Mouse (Mus musculus): ENCODE measurements around the gene Hook2. TPM values are rescaled to one million over a fixed set of nuclear protein-coding genes. Genes with fewer than 3 reads are reported as not detected.

Hook2 gene
- total and polyA plus RNA-seq, 3 experiments = 7.1 to 24.7 (median 9.8) TPM

Other genes with a start within 250 kb of the Hook2 start
Only the 20 nearest of the 29 such genes appear.
- gene Syce2, start 118.5 kb upstream of the Hook2 start, total RNA-seq (2012; rRNA removed) = not detected in 2 replicates
- not detected in 2 replicates for gene Syce2, start 118.5 kb upstream of the Hook2 start, total RNA-seq (2014; rRNA removed)
- 0.54 TPM in 1 of 2 replicates, not detected in the other for gene Syce2, start 118.5 kb upstream of the Hook2 start, polyA plus RNA-seq (2012; ENCODE audit: insufficient read length, low read depth)
- gene Gcdh, start 96.7 kb upstream of the Hook2 start, total RNA-seq (2012; rRNA removed) = 26.2 and 27.3 TPM in 2 replicates
- gene Gcdh, start 96.7 kb upstream of the Hook2 start, total RNA-seq (2014; rRNA removed) = 16.4 and 20.6 TPM in 2 replicates
- 13.7 and 17.7 TPM in 2 replicates for gene Gcdh, start 96.7 kb upstream of the Hook2 start, polyA plus RNA-seq (2012; ENCODE audit: insufficient read length, low read depth)
- 0.34 and 0.38 TPM in 2 replicates for gene Klf1, start 88.7 kb upstream of the Hook2 start, total RNA-seq (2012; rRNA removed)
- 0.20 and 0.24 TPM in 2 replicates for gene Klf1, start 88.7 kb upstream of the Hook2 start, total RNA-seq (2014; rRNA removed)
- gene Klf1, start 88.7 kb upstream of the Hook2 start, polyA plus RNA-seq (2012; ENCODE audit: insufficient read length, low read depth) = 0.20 and 0.26 TPM in 2 replicates
- gene Dnase2a, start 82.0 kb upstream of the Hook2 start, total RNA-seq (2012; rRNA removed) = 12.8 and 13.6 TPM in 2 replicates
- 15.0 and 18.4 TPM in 2 replicates for gene Dnase2a, start 82.0 kb upstream of the Hook2 start, total RNA-seq (2014; rRNA removed)
- 25.4 and 31.4 TPM in 2 replicates for gene Dnase2a, start 82.0 kb upstream of the Hook2 start, polyA plus RNA-seq (2012; ENCODE audit: insufficient read length, low read depth)
- 0.08 and 0.21 TPM in 2 replicates for gene Mast1, start 53.2 kb upstream of the Hook2 start, total RNA-seq (2012; rRNA removed)
- not detected in 2 replicates for gene Mast1, start 53.2 kb upstream of the Hook2 start, total RNA-seq (2014; rRNA removed)
- 0.34 and 0.55 TPM in 2 replicates for gene Mast1, start 53.2 kb upstream of the Hook2 start, polyA plus RNA-seq (2012; ENCODE audit: insufficient read length, low read depth)
- gene Rtbdn, start 43.6 kb upstream of the Hook2 start, total RNA-seq (2012; rRNA removed) = 0.17 and 0.21 TPM in 2 replicates
- not detected in 2 replicates for gene Rtbdn, start 43.6 kb upstream of the Hook2 start, total RNA-seq (2014; rRNA removed)
- 0.93 and 1.8 TPM in 2 replicates for gene Rtbdn, start 43.6 kb upstream of the Hook2 start, polyA plus RNA-seq (2012; ENCODE audit: insufficient read length, low read depth)
- 1.8 and 3.1 TPM in 2 replicates for gene Gm49661, start 21.2 kb upstream of the Hook2 start, total RNA-seq (2012; rRNA removed)
- gene Gm49661, start 21.2 kb upstream of the Hook2 start, total RNA-seq (2014; rRNA removed) = not detected in 2 replicates
- not detected in 2 replicates for gene Gm49661, start 21.2 kb upstream of the Hook2 start, polyA plus RNA-seq (2012; ENCODE audit: insufficient read length, low read depth)
- gene Prdx2, start 21.0 kb upstream of the Hook2 start, total RNA-seq (2012; rRNA removed) = 218 and 231 TPM in 2 replicates
- gene Prdx2, start 21.0 kb upstream of the Hook2 start, total RNA-seq (2014; rRNA removed) = 231 and 232 TPM in 2 replicates
- 158 and 159 TPM in 2 replicates for gene Prdx2, start 21.0 kb upstream of the Hook2 start, polyA plus RNA-seq (2012; ENCODE audit: insufficient read length, low read depth)
- gene Rnaseh2a, start 20.8 kb upstream of the Hook2 start, total RNA-seq (2012; rRNA removed) = 104 and 115 TPM in 2 replicates
- 71.6 and 76.2 TPM in 2 replicates for gene Rnaseh2a, start 20.8 kb upstream of the Hook2 start, total RNA-seq (2014; rRNA removed)
- 83.1 and 88.1 TPM in 2 replicates for gene Rnaseh2a, start 20.8 kb upstream of the Hook2 start, polyA plus RNA-seq (2012; ENCODE audit: insufficient read length, low read depth)
- 226 and 342 TPM in 2 replicates for gene Junb, start 11.9 kb upstream of the Hook2 start, total RNA-seq (2012; rRNA removed)
- 175 and 217 TPM in 2 replicates for gene Junb, start 11.9 kb upstream of the Hook2 start, total RNA-seq (2014; rRNA removed)
- 63.4 and 66.4 TPM in 2 replicates for gene Junb, start 11.9 kb upstream of the Hook2 start, polyA plus RNA-seq (2012; ENCODE audit: insufficient read length, low read depth)
- 0.21 TPM in 1 of 2 replicates, not detected in the other for gene Best2, start 23.9 kb downstream of the Hook2 start, total RNA-seq (2012; rRNA removed)
- not detected in 2 replicates for gene Best2, start 23.9 kb downstream of the Hook2 start, total RNA-seq (2014; rRNA removed)
- 0.23 TPM in 1 of 2 replicates, not detected in the other for gene Best2, start 23.9 kb downstream of the Hook2 start, polyA plus RNA-seq (2012; ENCODE audit: insufficient read length, low read depth)
- 109 and 125 TPM in 2 replicates for gene Asna1, start 34.7 kb downstream of the Hook2 start, total RNA-seq (2012; rRNA removed)
- gene Asna1, start 34.7 kb downstream of the Hook2 start, total RNA-seq (2014; rRNA removed) = 108 and 119 TPM in 2 replicates
- 127 and 132 TPM in 2 replicates for gene Asna1, start 34.7 kb downstream of the Hook2 start, polyA plus RNA-seq (2012; ENCODE audit: insufficient read length, low read depth)
- 151 and 202 TPM in 2 replicates for gene Trir, start 36.2 kb downstream of the Hook2 start, total RNA-seq (2012; rRNA removed)
- 190 and 209 TPM in 2 replicates for gene Trir, start 36.2 kb downstream of the Hook2 start, total RNA-seq (2014; rRNA removed)
- 185 and 244 TPM in 2 replicates for gene Trir, start 36.2 kb downstream of the Hook2 start, polyA plus RNA-seq (2012; ENCODE audit: insufficient read length, low read depth)
- gene Tnpo2, start 46.3 kb downstream of the Hook2 start, total RNA-seq (2012; rRNA removed) = 48.0 and 50.4 TPM in 2 replicates
- gene Tnpo2, start 46.3 kb downstream of the Hook2 start, total RNA-seq (2014; rRNA removed) = 36.3 and 41.2 TPM in 2 replicates
- 45.1 and 57.0 TPM in 2 replicates for gene Tnpo2, start 46.3 kb downstream of the Hook2 start, polyA plus RNA-seq (2012; ENCODE audit: insufficient read length, low read depth)
- 14.1 and 21.9 TPM in 2 replicates for gene Fbxw9, start 69.5 kb downstream of the Hook2 start, total RNA-seq (2012; rRNA removed)
- gene Fbxw9, start 69.5 kb downstream of the Hook2 start, total RNA-seq (2014; rRNA removed) = 6.4 and 7.3 TPM in 2 replicates
- 10.4 and 11.7 TPM in 2 replicates for gene Fbxw9, start 69.5 kb downstream of the Hook2 start, polyA plus RNA-seq (2012; ENCODE audit: insufficient read length, low read depth)
- gene Gm5741, start 77.4 kb downstream of the Hook2 start, total RNA-seq (2012; rRNA removed) = not detected in 2 replicates
- gene Gm5741, start 77.4 kb downstream of the Hook2 start, total RNA-seq (2014; rRNA removed) = not detected in 2 replicates
- 1.0 TPM in 1 of 2 replicates, not detected in the other for gene Gm5741, start 77.4 kb downstream of the Hook2 start, polyA plus RNA-seq (2012; ENCODE audit: insufficient read length, low read depth)
- gene Dhps, start 81.2 kb downstream of the Hook2 start, total RNA-seq (2012; rRNA removed) = 44.7 and 66.4 TPM in 2 replicates
- 60.1 and 64.6 TPM in 2 replicates for gene Dhps, start 81.2 kb downstream of the Hook2 start, total RNA-seq (2014; rRNA removed)
- gene Dhps, start 81.2 kb downstream of the Hook2 start, polyA plus RNA-seq (2012; ENCODE audit: insufficient read length, low read depth) = 77.3 and 88.5 TPM in 2 replicates
- 34.3 and 40.9 TPM in 2 replicates for gene Wdr83os, start 90.1 kb downstream of the Hook2 start, total RNA-seq (2012; rRNA removed)
- gene Wdr83os, start 90.1 kb downstream of the Hook2 start, total RNA-seq (2014; rRNA removed) = 38.5 and 43.5 TPM in 2 replicates
- gene Wdr83os, start 90.1 kb downstream of the Hook2 start, polyA plus RNA-seq (2012; ENCODE audit: insufficient read length, low read depth) = 98.3 and 103 TPM in 2 replicates
- gene Wdr83, start 90.7 kb downstream of the Hook2 start, total RNA-seq (2012; rRNA removed) = 24.6 and 25.8 TPM in 2 replicates
- gene Wdr83, start 90.7 kb downstream of the Hook2 start, total RNA-seq (2014; rRNA removed) = 4.8 and 5.5 TPM in 2 replicates
- gene Wdr83, start 90.7 kb downstream of the Hook2 start, polyA plus RNA-seq (2012; ENCODE audit: insufficient read length, low read depth) = 34.4 and 35.6 TPM in 2 replicates
- 45.6 and 47.9 TPM in 2 replicates for gene Man2b1, start 92.7 kb downstream of the Hook2 start, total RNA-seq (2012; rRNA removed)
- gene Man2b1, start 92.7 kb downstream of the Hook2 start, total RNA-seq (2014; rRNA removed) = 29.1 and 29.7 TPM in 2 replicates
- gene Man2b1, start 92.7 kb downstream of the Hook2 start, polyA plus RNA-seq (2012; ENCODE audit: insufficient read length, low read depth) = 36.8 and 40.7 TPM in 2 replicates